Mouse (Mus musculus) myocyte (in vitro differentiated cells): ENCODE results near the gene Doxl2.

ENCODE experiments used
- CEBPB ChIP-seq: IDR thresholded peaks from 2 replicates; pipeline ENCODE4 v1.6.1; 2011; ENCODE audit warnings: mild to moderate bottlenecking, moderate library complexity; ENCODE audit not compliant: poor library complexity, insufficient read depth, severe bottlenecking
- MYOG ChIP-seq, 3 experiments: IDR thresholded peaks; one replicate each; pipeline ENCODE4 v1.6.1; 2011; ENCODE audit warnings: control low read depth in 2 of 3, low read depth in 2 of 3, mild to moderate bottlenecking in 2 of 3; ENCODE audit not compliant: insufficient read length in 2 of 3, control insufficient read depth in 1 of 3, insufficient read depth in 1 of 3
- USF1 ChIP-seq: IDR thresholded peaks from one replicate; pipeline ENCODE4 v1.6.1; 2011; ENCODE audit warnings: low read depth, mild to moderate bottlenecking, control low read depth, moderate library complexity

DNA sequence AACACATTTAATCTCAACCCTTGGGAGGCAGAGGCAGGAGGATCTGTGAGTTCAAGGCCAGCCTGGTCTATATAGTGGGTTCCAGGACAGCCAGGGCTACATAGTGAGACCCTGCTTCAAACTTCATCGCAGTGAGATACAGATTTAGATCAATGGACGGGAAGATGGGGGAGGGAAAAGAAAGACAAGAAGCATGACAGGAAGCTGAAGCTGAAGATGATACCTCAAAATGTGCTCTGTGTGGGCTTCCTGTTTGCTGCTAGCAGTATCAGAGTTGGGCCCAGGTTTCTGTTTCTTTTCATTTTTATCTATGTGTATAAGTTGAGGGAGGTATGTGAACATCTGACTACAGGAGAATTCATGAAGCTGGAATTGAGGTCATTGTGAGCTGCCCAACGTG, 38.7 kb downstream of the Doxl2 start:
- no peak for TF ChIP-seq CEBPB
- no peak for TF ChIP-seq USF1
- no peak for TF ChIP-seq MYOG (IDR thresholded peaks at IDR 0.05; ENCODE audit: control insufficient read depth in 1 of 3, insufficient read depth in 1 of 3, insufficient read length in 2 of 3, low read depth in 2 of 3)
